Comparison of ENCODE assay signal across 11 mouse cellular contexts in the genomic region with DNA sequence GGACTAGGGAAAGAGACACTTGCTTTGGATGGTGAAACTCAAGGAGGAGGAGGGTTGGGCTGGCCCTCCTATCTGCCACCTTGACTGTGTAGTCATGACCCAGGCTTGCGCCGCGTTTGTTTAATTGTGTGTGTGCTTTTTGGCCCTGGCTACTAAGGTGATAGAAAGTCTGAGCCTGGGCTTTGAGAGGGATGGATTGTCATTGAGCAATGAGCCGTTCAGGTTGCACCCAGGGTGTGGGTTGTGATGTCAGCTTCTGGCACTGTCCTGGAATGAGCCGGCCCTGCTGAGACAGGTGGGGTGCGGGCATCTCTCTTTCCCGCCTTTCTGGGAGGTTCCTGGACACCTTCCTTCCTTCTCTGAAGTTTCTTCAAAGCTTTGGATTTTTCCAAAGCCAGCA. TPM values are rescaled to one million over a fixed set of nuclear protein-coding genes. Genes with fewer than 3 reads are reported as not detected.
A peak's percentile ranks its signal among the peaks of the same experiment; 100 is the strongest.
DNase-seq lines count a peak whose midpoint lies in the region; ATAC-seq lines count a peak whose summit lies in the region.
"Had no signal": no experiment of that assay in that cellular context is flagged by ENCODE, and none has a peak within 500 bp of the region (broad histone marks: within the 10 kb centered on the region; RNA-seq: fewer than 3 reads in every experiment).

No protein-coding gene starts in this region.

- no peaks in the 10 kb centered on the region for H3K27me3 ChIP-seq in lung, embryonic 16.5 days (ENCODE audit: control insufficient read depth, insufficient read depth, low read depth, low read length)
- no peaks in the 10 kb centered on the region for H3K27me3 ChIP-seq in forebrain, embryonic 16.5 days (replicated peaks; ENCODE audit: control insufficient read depth, insufficient read depth, low read length)
- H3K27me3 ChIP-seq in limb, embryonic 15.5 days: 0 out of 2 replicates have a peak, but pooled peaks cover 5% of the 10 kb centered on the region
- no peaks in the 10 kb centered on the region for H3K27me3 ChIP-seq in stomach, embryonic 15.5 days (replicated peaks)

- ATAC-seq in lung, embryonic 16.5 days (ENCODE audit: low read depth): no peak
- no peak for ATAC-seq in forebrain, embryonic 16.5 days
- ATAC-seq in limb, embryonic 15.5 days (ENCODE audit: insufficient number of reproducible peaks, low FRiP score, low TSS enrichment, low read depth): no peak
- ATAC-seq in stomach, embryonic 15.5 days (ENCODE audit: insufficient read depth, low FRiP score, low read depth): no peak

- H3K9ac ChIP-seq in lung, embryonic 16.5 days (ENCODE audit: low read length): peak overlapping the region; percentile 57; the same call in 1 of the 2 replicates
- no peak overlapping the region for H3K9ac ChIP-seq in forebrain, embryonic 16.5 days (replicated peaks; ENCODE audit: low read depth, low read length)
- peak overlapping the region; percentile 26; the same call in 1 of the 2 replicates for H3K9ac ChIP-seq in limb, embryonic 15.5 days
- no peak overlapping the region for H3K9ac ChIP-seq in stomach, embryonic 15.5 days

- H3K9me3 ChIP-seq in lung, embryonic 16.5 days (ENCODE audit: control insufficient read depth, low read length): no peaks in the 10 kb centered on the region
- H3K9me3 ChIP-seq in forebrain, embryonic 16.5 days (ENCODE audit: control insufficient read depth, low read length): no peaks in the 10 kb centered on the region
- H3K9me3 ChIP-seq in limb, embryonic 15.5 days: no peaks in the 10 kb centered on the region
- H3K9me3 ChIP-seq in stomach, embryonic 15.5 days: no peaks in the 10 kb centered on the region

- no peak for DNase-seq in lung, postnatal 10 days
- no peak for DNase-seq in adrenal gland, postnatal 25 days
- DNase-seq in gastrocnemius, adult 8-10 months (ENCODE audit: low spot score in 2 of 2): no peak
- no peak for DNase-seq in thymus, postnatal 14 days

- no peaks in the 10 kb centered on the region for H3K36me3 ChIP-seq in lung, embryonic 16.5 days (ENCODE audit: control insufficient read depth, insufficient read depth, low read length)
- H3K36me3 ChIP-seq in forebrain, embryonic 16.5 days (ENCODE audit: control insufficient read depth, insufficient read depth): no peaks in the 10 kb centered on the region
- H3K36me3 ChIP-seq in limb, embryonic 15.5 days: no peaks in the 10 kb centered on the region
- no peaks in the 10 kb centered on the region for H3K36me3 ChIP-seq in stomach, embryonic 15.5 days

- peak overlapping the region; percentile 85 for H3K4me2 ChIP-seq in lung, embryonic 16.5 days (ENCODE audit: low read depth, low read length)
- peak overlapping the region; percentile 91; the same call in 1 of the 2 replicates for H3K4me2 ChIP-seq in forebrain, embryonic 16.5 days (ENCODE audit: low read length)
- H3K4me2 ChIP-seq in limb, embryonic 15.5 days: peak overlapping the region; percentile 94
- H3K4me2 ChIP-seq in stomach, embryonic 15.5 days: peak overlapping the region; percentile 97

- peak overlapping the region; percentile 87 for H3K4me3 ChIP-seq in lung, embryonic 16.5 days (ENCODE audit: low read length)
- H3K4me3 ChIP-seq in forebrain, embryonic 16.5 days (replicated peaks; ENCODE audit: low read length): no peak overlapping the region
- H3K4me3 ChIP-seq in limb, embryonic 15.5 days: peak overlapping the region; percentile 85
- peak overlapping the region; percentile 86; the same call in 1 of the 2 replicates for H3K4me3 ChIP-seq in stomach, embryonic 15.5 days (replicated peaks)

- peaks cover 58% of the 10 kb centered on the region for H3K4me1 ChIP-seq in lung, embryonic 16.5 days (replicated peaks; ENCODE audit: control insufficient read depth, insufficient read depth, low read length)
- H3K4me1 ChIP-seq in forebrain, embryonic 16.5 days (replicated peaks; ENCODE audit: control insufficient read depth, insufficient read depth, low read length): peaks cover 27% of the 10 kb centered on the region
- peaks cover 72% of the 10 kb centered on the region for H3K4me1 ChIP-seq in limb, embryonic 15.5 days
- H3K4me1 ChIP-seq in stomach, embryonic 15.5 days: peaks cover 67% of the 10 kb centered on the region

- WGBS in lung, embryonic 16.5 days: 68% methylated on average over 7 of the region's 7 CpGs
- 89% methylated on average over 7 of the region's 7 CpGs for WGBS in forebrain, embryonic 16.5 days
- WGBS in limb, embryonic 15.5 days: 75% methylated on average over 7 of the region's 7 CpGs
- WGBS in stomach, embryonic 15.5 days: 76% methylated on average over 7 of the region's 7 CpGs

- H3K27ac ChIP-seq in lung, embryonic 16.5 days (ENCODE audit: low read length): no peak overlapping the region
- H3K27ac ChIP-seq in forebrain, embryonic 16.5 days (ENCODE audit: low read length): no peak overlapping the region
- H3K27ac ChIP-seq in limb, embryonic 15.5 days: no peak overlapping the region
- H3K27ac ChIP-seq in stomach, embryonic 15.5 days: no peak overlapping the region

RNA-seq across cellular contexts. Expression of a gene that starts 26.0 kb away (rescaled TPM):
- 0.05 TPM in 1 of 2 replicates, not detected in the other for polyA plus RNA-seq in lung, embryonic 16.5 days (2015; fragmentation: Nextera tagmentation; extraction: Ambion mirVana)
- polyA plus RNA-seq in forebrain, embryonic 16.5 days (2015; fragmentation: Nextera tagmentation; extraction: Ambion mirVana): not detected in 2 replicates
- not detected in 2 replicates for polyA plus RNA-seq in limb, embryonic 15.5 days (2015; fragmentation: Nextera tagmentation; extraction: Ambion mirVana)
- not detected in 2 replicates for polyA plus RNA-seq in stomach, embryonic 15.5 days (2015; fragmentation: Nextera tagmentation; extraction: Ambion mirVana)
- not detected in 2 replicates for total RNA-seq in adrenal gland, postnatal 25 days (2021)
- not detected for total RNA-seq in gastrocnemius, adult 8-10 months (2022)
- total RNA-seq: adrenal gland, adult 18-20 months; hematopoietic stem cell, adult 5-6 weeks; neutrophil, adult 5-6 weeks had no signal

RNA-seq across cellular contexts. Expression of a gene that starts 45.7 kb away (rescaled TPM):
- polyA plus RNA-seq in lung, embryonic 16.5 days (2015; fragmentation: Nextera tagmentation; extraction: Ambion mirVana): 25.5 and 30.7 TPM in 2 replicates
- polyA plus RNA-seq in forebrain, embryonic 16.5 days (2015; fragmentation: Nextera tagmentation; extraction: Ambion mirVana): 30.2 and 31.1 TPM in 2 replicates
- 36.8 and 39.7 TPM in 2 replicates for polyA plus RNA-seq in limb, embryonic 15.5 days (2015; fragmentation: Nextera tagmentation; extraction: Ambion mirVana)
- polyA plus RNA-seq in stomach, embryonic 15.5 days (2015; fragmentation: Nextera tagmentation; extraction: Ambion mirVana): 27.6 and 30.7 TPM in 2 replicates
- total RNA-seq in adrenal gland, postnatal 25 days (2021): 124 and 138 TPM in 2 replicates
- total RNA-seq in gastrocnemius, adult 8-10 months (2022): 10 to 100 TPM; 59.0 to 74.1 (median 66.3) TPM

RNA-seq across cellular contexts. Expression of a gene that starts 46.7 kb away (rescaled TPM):
- polyA plus RNA-seq in lung, embryonic 16.5 days (2015; fragmentation: Nextera tagmentation; extraction: Ambion mirVana): 2.9 and 3.7 TPM in 2 replicates
- polyA plus RNA-seq in forebrain, embryonic 16.5 days (2015; fragmentation: Nextera tagmentation; extraction: Ambion mirVana): 4.6 and 4.8 TPM in 2 replicates
- 2.7 and 3.6 TPM in 2 replicates for polyA plus RNA-seq in limb, embryonic 15.5 days (2015; fragmentation: Nextera tagmentation; extraction: Ambion mirVana)
- 2.2 and 4.2 TPM in 2 replicates for polyA plus RNA-seq in stomach, embryonic 15.5 days (2015; fragmentation: Nextera tagmentation; extraction: Ambion mirVana)
- 14.4 and 15.0 TPM in 2 replicates for total RNA-seq in adrenal gland, postnatal 25 days (2021)
- 1 to 10 TPM; 1.2 to 1.9 (median 1.7) TPM for total RNA-seq in gastrocnemius, adult 8-10 months (2022)

Comparison
In these comparisons a context has a peak if more than half of its experiments do, and no peak if none do; other contexts are left out.
1. H3K9ac ChIP-seq: peak in lung, embryonic 16.5 days (single experiment) and limb, embryonic 15.5 days (single experiment); none in forebrain, embryonic 16.5 days (single experiment) and stomach, embryonic 15.5 days (single experiment).
2. Peak in every context shown above with its lines, with median percentiles within 50 percentile points of each other: H3K4me2 ChIP-seq.